Mouse (Mus musculus) intestine, postnatal 0 days (tissue): ENCODE measurements around the gene Zfr. TPM values are rescaled to one million over a fixed set of nuclear protein-coding genes. Genes with fewer than 3 reads are reported as not detected.
"Not testable (repeated sequence)": the region's sequence is repeated elsewhere in the genome, so short reads cannot be mapped to it uniquely, and the experiment has no call there.

Experiments used
- ATAC-seq: fragments of 200-750 bp; cut with Nextera tagmentation; 2 replicates; pipeline ENCODE4 v1.8.0; 2017; ENCODE audit warnings: mild to moderate bottlenecking, moderate TSS enrichment, moderate library complexity
- H3K27ac ChIP-seq: fragments of 300-500 bp; sonication (generic); 2 replicates; pipeline ENCODE4 v1.5.1; 2014; ENCODE audit warnings: mild to moderate bottlenecking, low read depth, low read length, moderate library complexity
- H3K27me3 ChIP-seq: fragments of 300-500 bp; sonication (generic); replicated peaks from 2 replicates; pipeline ENCODE4 v1.6.1; 2014; ENCODE audit warnings: low read length, mixed read lengths; ENCODE audit not compliant: control insufficient read depth, insufficient read depth
- H3K36me3 ChIP-seq: fragments of 300-500 bp; sonication (generic); 2 replicates; pipeline ENCODE4 v1.6.1; 2014; ENCODE audit warnings: mild to moderate bottlenecking, moderate library complexity; ENCODE audit not compliant: control insufficient read depth, insufficient read depth
- H3K4me1 ChIP-seq: fragments of 300-500 bp; sonication (generic); replicated peaks from 2 replicates; pipeline ENCODE4 v1.6.1; 2014; ENCODE audit warnings: antibody characterized with exemption, low read length, mixed read lengths; ENCODE audit not compliant: control insufficient read depth, insufficient read depth
- H3K4me2 ChIP-seq: fragments of 300-500 bp; sonication (generic); replicated peaks from 2 replicates; pipeline ENCODE4 v1.6.1; 2014; ENCODE audit warnings: low read depth, mild to moderate bottlenecking, moderate library complexity
- H3K4me3 ChIP-seq: fragments of 300-500 bp; sonication (generic); 2 replicates; pipeline ENCODE4 v1.5.1; 2014; ENCODE audit warnings: low read depth, low read length
- H3K9ac ChIP-seq: fragments of 300-500 bp; sonication (generic); 2 replicates; pipeline ENCODE4 v1.6.1; 2014; ENCODE audit warnings: mild to moderate bottlenecking, low read depth, low read length
- H3K9me3 ChIP-seq: fragments of 300-500 bp; sonication (generic); 2 replicates; pipeline ENCODE4 v1.6.1; 2016; ENCODE audit warnings: mixed run types; ENCODE audit not compliant: control insufficient read depth
- CTCF ChIP-seq: sonication (generic); IDR thresholded peaks from 2 replicates; pipeline ENCODE4 v1.5.1; 2016; ENCODE audit warnings: low read depth, mild to moderate bottlenecking, control low read depth, antibody characterized with exemption, moderate library complexity
- WGBS: fragments of 180-500 bp; shearing (Covaris S2); extraction: QIAGEN DNeasy Blood & Tissue Kit; methylation state at CpG from one replicate; pipeline ENCODE4 v1.1.7; 2014; 5-methylcytosine and 5-hydroxymethylcytosine counted together
- polyA plus RNA-seq: library from polyadenylated mRNA; unstranded; fragments of >200 nt; fragmentation: Nextera tagmentation; extraction: Ambion mirVana; gene quantifications from 2 replicates; pipeline ENCODE4 v1.2.1, GENCODE M21; 2015

Gene Zfr
- polyA plus RNA-seq, 1 experiment from 2014 or later: 47.9 TPM

DNA sequence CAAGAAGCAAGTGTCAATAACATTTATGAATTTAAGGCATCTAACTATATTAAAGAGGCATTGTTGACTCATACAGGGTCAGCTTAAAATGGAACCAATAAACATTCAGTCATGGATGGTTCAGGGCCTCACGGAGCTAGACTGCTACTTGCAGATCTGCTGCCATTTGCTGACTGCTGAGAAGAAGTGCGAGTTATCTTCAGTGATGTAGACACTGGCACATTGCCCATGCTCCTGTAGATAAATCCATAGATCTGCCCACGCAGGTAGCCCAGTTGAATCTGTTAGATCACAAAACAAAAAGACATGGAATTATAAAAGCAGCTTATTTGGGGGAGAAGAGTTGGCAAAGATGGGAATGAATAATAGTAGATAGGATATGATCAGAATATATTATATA is 36.1 kb downstream of the Zfr start:
- Histone ChIP-seq H3K27ac (no peak overlapping the region), H3K27me3 (no peaks in the 10 kb centered on the region), H3K9ac (no peak overlapping the region), H3K4me1 (no peaks in the 10 kb centered on the region), H3K9me3 (no peaks in the 10 kb centered on the region), H3K4me3 (no peak overlapping the region), H3K4me2 (no peak overlapping the region), H3K36me3 (peaks cover 65% of the 10 kb centered on the region)
- 65% methylated on average over 3 of the region's 3 CpGs for WGBS
- ATAC-seq: no peak
- TF ChIP-seq CTCF: no peak

DNA sequence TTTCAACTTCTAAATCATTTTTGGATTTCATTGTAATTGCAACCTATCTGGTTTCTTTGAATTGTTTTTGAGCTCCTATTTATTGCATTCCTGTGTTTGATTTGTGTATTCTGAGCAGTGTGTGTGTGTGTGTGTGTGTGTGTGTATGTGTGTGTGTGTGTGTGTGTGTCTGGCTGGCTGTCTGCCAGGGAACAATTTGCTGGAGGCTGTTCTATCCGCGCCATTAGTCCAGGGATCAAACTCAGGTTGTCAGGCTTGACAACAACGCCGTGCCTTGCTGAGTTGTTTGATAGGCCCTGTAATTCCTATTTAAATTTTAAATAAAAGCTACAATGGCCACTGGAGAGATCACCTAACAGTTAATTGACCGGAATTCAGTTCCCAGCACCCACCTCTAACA is 60.5 kb downstream of the Zfr start:
- Histone ChIP-seq H3K27me3 (no peaks in the 10 kb centered on the region), H3K4me2 (no peak overlapping the region), H3K4me1 (no peaks in the 10 kb centered on the region), H3K27ac (no peak overlapping the region), H3K9ac (no peak overlapping the region), H3K4me3 (no peak overlapping the region), H3K36me3 (peaks cover 55% of the 10 kb centered on the region), H3K9me3 (no peaks in the 10 kb centered on the region)
- no peak for ATAC-seq
- WGBS: 87% methylated on average over 5 of the region's 5 CpGs
- TF ChIP-seq CTCF: no peak

DNA sequence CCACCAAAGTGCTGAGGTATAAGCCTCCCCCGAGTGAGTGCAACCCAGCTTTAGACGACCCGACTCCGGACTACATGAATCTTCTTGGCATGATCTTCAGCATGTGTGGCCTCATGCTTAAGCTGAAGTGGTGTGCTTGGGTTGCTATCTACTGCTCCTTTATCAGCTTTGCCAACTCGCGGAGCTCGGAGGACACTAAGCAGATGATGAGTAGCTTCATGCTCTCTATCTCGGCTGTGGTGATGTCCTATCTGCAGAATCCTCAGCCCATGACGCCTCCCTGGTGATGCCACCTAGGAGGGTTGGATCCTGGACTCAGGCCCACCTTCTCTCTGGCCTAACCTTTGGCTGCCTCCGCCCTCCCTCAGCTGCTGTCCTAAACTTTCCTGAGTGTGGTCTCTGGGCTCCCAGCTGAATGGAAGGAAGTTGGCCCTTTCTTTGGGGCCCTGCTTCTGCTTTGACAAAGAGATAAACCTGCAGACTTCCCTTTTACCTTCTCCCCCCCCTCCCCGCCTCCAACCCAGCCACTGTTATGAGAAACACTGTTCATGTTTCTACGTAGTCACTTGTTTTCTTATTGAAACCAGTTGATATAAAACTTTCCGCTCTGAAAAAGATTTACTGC is 63.7 kb downstream of the Zfr start:
- H3K9me3 ChIP-seq, ATAC-seq, H3K27me3 ChIP-seq, H3K4me1 ChIP-seq, H3K9ac ChIP-seq, H3K27ac ChIP-seq, H3K4me2 ChIP-seq, H3K4me3 ChIP-seq: not testable (repeated sequence)
- H3K36me3 ChIP-seq: peaks cover 44% of the 10 kb centered on the region
- 84% methylated on average over 13 of the region's 13 CpGs for WGBS

DNA sequence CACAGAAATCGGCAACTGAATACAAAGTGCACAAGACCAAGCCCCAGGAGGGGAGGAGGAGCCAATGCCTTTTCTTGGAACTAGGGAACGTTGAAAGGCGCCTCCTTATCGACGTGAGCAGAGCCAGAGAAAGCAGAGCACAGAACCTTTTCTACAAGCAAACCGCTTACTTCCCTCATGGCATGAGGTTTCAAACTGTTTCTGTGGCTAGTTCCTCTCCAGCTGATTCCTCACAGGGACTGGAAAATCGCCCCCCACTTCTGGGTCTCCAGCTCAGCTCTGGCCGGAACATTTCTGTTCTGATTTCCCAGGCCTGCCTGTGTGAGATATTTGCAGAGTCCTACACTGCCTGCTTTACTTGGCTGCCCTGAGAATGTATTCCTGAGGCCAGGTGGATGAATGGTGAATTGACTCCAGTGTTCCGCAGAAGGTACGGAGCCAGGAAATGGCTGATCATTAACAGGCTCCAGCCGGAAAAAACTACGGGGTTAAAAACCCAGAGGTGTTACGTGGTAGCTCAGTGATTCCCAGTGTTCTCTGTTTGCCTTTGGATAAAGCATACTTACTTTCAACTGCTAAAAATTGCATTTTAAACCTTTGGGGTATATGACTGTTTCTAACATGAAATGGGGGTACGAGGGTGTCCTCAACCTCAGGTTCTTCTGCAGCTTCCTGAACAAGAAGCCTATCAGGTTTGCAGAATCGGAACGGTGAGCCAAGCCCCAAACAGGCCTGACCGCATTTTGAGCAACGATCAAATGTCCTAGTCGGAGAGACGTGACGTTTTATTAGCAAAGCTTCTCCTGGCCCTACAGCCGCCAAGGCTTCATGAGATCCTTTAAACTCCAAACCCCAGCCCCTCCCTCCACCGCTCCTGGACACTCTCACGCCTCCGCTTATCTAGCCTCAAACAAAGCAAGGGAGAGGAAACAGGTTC is 76.5 kb downstream of the Zfr start:
- Histone ChIP-seq H3K27me3 (no peaks in the 10 kb centered on the region), H3K36me3 (peaks cover 8% of the 10 kb centered on the region), H3K9me3 (no peaks in the 10 kb centered on the region), H3K4me2 (peak overlapping the region; percentile 65), H3K27ac (peak overlapping the region; percentile 71), H3K4me3 (peak overlapping the region; percentile 25), H3K4me1 (no peaks in the 10 kb centered on the region), H3K9ac (no peak overlapping the region)
- no peak for TF ChIP-seq CTCF
- ATAC-seq: peak; percentile 82
- 12% methylated on average over 25 of the region's 25 CpGs for WGBS

DNA sequence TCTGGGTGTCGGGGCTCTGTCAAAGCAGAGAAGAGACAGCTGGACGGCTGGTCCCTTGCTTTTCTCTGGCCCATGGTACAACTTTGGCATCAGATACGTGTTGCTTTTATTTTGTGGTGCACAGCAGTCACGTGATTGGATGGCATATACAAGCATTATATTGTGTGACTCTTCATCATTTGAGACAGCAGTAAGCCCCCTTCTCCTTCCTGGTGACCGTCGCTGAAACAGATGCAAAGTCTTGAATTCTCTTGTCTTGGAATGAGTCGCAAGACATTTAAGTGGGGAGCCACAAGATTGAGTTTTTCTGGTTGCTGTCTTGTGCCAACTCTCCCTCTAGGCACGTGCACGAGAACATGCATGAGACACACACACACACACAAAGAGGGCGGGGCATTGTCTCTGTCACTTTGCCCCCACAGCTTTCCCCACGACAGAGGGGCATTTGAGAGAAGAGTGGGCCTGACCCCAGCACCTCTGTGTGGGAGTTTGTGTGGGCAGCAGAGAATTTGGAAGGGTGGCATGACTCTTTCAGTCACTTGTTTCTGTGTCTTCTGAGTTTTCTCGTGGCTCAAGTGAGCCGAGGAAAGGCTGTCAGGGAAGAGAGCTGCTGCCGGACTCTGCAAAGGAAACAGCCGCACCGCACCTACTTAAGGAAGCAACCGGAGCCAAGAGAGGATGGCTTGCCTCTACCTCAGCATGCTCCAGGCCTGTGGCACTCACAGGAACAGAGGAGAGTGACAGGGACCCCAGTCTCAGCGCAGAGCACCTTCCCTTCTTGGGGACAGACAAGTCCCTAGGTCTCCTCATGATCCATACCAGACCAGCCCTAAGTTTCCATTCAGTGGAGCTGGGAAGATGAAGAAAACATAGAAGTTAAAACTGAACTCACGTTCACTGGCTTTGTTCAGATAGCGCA is 77.4 kb downstream of the Zfr start:
- Histone ChIP-seq H3K27me3 (no peaks in the 10 kb centered on the region), H3K4me2 (peak overlapping the region; percentile 65), H3K4me3 (peak overlapping the region; percentile 25; the same call in 1 of the 2 replicates), H3K36me3 (peaks cover 7% of the 10 kb centered on the region), H3K27ac (peak overlapping the region; percentile 71; the same call in 1 of the 2 replicates), H3K9ac (no peak overlapping the region), H3K9me3 (no peaks in the 10 kb centered on the region), H3K4me1 (no peaks in the 10 kb centered on the region)
- ATAC-seq: no peak
- 28% methylated on average over 20 of the region's 20 CpGs for WGBS
- TF ChIP-seq CTCF: no peak

DNA sequence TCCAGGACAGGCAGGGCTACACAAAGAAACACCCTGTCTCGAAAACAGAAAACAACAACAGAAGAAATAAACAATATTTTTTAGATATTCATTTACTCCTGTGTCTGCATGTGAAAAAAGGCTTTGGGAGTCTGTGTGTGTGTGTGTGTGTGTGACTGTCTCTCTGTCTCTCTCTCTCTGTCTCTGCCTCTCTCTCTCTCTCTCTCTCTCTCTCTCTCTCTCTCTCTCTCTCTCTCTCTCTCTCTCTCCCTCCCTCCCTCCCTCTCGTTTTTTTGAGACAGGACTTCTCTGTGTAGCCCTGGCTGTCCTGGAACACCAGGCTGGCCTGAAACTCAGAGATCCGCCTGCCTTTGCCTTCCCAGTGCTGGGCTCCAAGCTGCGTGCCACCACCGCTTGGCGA is 78.3 kb downstream of the Zfr start:
- Histone ChIP-seq H3K4me1 (no peaks in the 10 kb centered on the region), H3K9ac (no peak overlapping the region), H3K9me3 (no peaks in the 10 kb centered on the region), H3K4me2 (no peak overlapping the region), H3K27ac (no peak overlapping the region), H3K4me3 (no peak overlapping the region), H3K36me3 (no peaks in the 10 kb centered on the region), H3K27me3 (no peaks in the 10 kb centered on the region)
- 85% methylated on average over 6 of the region's 6 CpGs for WGBS
- no peak for TF ChIP-seq CTCF
- no peak for ATAC-seq
